Mouse (Mus musculus) thymus, adult 2 months (tissue): ENCODE measurements at regions not wholly inside any gene's neighbourhood (a gene's known extent, or its start where the extent isn't known, plus 50 kb on each side); places are given as distances from the start of the nearest gene placed in this dataset.

ENCODE experiments used
- DNase-seq: peaks from one replicate; pipeline ENCODE4 v3.0.0; 2021
- H3K27ac ChIP-seq: fragments of 200-500 bp; 2 replicates; pipeline ENCODE4 v1.5.1; 2012; ENCODE audit warnings: low read length, control low read depth; ENCODE audit not compliant: control insufficient read depth, insufficient read depth
- H3K27me3 ChIP-seq: fragments of 200-500 bp; 2 replicates; pipeline ENCODE4 v1.6.1; 2012; ENCODE audit warnings: mild to moderate bottlenecking, low read length, moderate library complexity, mixed read lengths; ENCODE audit not compliant: control insufficient read depth, insufficient read depth
- H3K36me3 ChIP-seq: fragments of 200-500 bp; 2 replicates; pipeline ENCODE4 v1.6.1; 2012; ENCODE audit warnings: mild to moderate bottlenecking, low read length, moderate library complexity; ENCODE audit not compliant: control insufficient read depth, insufficient read depth
- H3K4me1 ChIP-seq: fragments of 200-500 bp; replicated peaks from 2 replicates; pipeline ENCODE4 v1.6.1; 2012; ENCODE audit warnings: low read length; ENCODE audit not compliant: control insufficient read depth, insufficient read depth
- H3K4me3 ChIP-seq: fragments of 200-500 bp; 2 replicates; pipeline ENCODE4 v1.5.1; 2012; ENCODE audit warnings: mild to moderate bottlenecking, low read length, control low read depth, moderate library complexity; ENCODE audit not compliant: control insufficient read depth, insufficient read depth
- CTCF ChIP-seq: fragments of 200-500 bp; IDR thresholded peaks from 2 replicates; pipeline ENCODE4 v1.5.1; 2012; ENCODE audit warnings: mild to moderate bottlenecking, control low read depth, low read length, moderate library complexity, borderline replicate concordance; ENCODE audit not compliant: control insufficient read depth, poor library complexity, insufficient read depth; ENCODE audit errors: extremely low read depth
- POLR2A ChIP-seq: fragments of 200-500 bp; IDR thresholded peaks from 2 replicates; pipeline ENCODE4 v1.6.1; 2012; ENCODE audit warnings: mild to moderate bottlenecking, low read length, control low read depth, moderate library complexity; ENCODE audit not compliant: control insufficient read depth, poor library complexity, insufficient read depth; ENCODE audit errors: extremely low read depth
- whole genome bisulfite sequencing: fragments of 180-500 bp; shearing (Covaris S2); methylation state at CpG from one replicate; pipeline ENCODE4 v1.1.7; 2018; 5-methylcytosine and 5-hydroxymethylcytosine counted together

GRCm38 (mm10) chr13:70979344-70979743 lies 137.7 kb upstream of the Adamts16 start:
- WGBS: 85% methylated on average over 1 of the region's 1 CpGs
- no peak for DNase-seq
- no peaks in the 10 kb centered on the region for H3K4me1 ChIP-seq
- no peaks in the 10 kb centered on the region for H3K27me3 ChIP-seq
- H3K4me3 ChIP-seq: no peak overlapping the region
- TF ChIP-seq POLR2A (no peak), CTCF (no peak)
- no peaks in the 10 kb centered on the region for H3K36me3 ChIP-seq
- H3K27ac ChIP-seq: no peak overlapping the region

DNA sequence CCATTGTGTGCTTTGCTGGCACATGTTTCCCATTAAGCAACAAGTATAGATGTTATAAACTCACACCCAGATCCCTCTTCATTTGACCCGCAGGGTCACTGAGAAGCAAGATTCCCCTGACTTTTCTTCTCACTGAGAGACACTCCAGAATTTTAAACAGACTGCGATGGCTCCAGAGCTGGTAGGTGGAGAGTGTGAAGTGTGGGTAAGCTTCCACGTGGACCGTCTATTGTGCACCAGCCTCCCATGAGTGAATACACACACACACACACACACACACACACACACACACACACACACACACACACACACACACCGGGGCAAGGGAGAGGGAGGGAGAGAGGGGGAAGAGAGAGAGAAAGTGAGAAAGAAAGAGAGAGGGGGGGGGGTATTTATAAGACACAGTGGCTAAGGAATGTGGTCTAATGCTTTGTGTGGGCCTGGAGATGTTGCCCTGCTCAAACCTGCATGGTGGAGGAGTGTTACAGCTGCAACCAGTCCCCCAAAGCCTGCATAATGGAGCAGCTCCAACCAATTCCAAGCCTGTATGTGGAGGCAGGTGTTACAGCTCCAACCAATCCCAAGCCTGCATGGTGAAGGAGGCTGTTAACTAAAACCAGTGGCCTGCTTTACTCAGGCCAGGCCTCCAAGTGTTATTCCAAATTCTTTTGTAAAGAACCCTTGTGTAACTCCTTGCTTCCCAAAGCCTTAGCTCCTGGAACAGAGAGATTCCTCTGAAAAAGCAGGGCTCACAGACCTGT lies 137.1 kb upstream of the Adamts16 start:
- no peak for DNase-seq
- no peaks in the 10 kb centered on the region for H3K4me1 ChIP-seq
- TF ChIP-seq CTCF (no peak), POLR2A (no peak)
- no peaks in the 10 kb centered on the region for H3K27me3 ChIP-seq
- 94% methylated on average over 4 of the region's 5 CpGs for WGBS
- H3K27ac ChIP-seq: no peak overlapping the region
- no peak overlapping the region for H3K4me3 ChIP-seq
- H3K36me3 ChIP-seq: no peaks in the 10 kb centered on the region

DNA sequence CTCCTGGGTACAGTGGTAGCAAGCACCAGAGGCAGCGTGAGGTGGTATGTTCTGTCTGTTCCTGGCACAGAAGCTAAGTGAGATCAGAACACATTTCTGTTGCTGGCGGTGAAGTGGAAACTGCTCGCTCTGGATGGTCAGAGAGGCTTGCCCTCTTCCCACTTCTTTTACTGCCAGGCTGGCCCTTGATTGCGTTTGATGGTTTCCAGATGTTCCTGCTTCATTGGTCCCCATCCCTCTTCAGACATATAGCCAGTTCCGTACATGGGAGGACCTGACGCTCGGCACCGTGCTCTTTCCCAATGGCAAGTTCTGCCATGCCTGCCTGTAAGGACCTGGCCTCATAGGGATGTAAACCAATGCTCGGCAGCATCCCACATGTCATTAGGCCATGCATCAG lies 128.0 kb upstream of the Adamts16 start:
- no peak for DNase-seq
- no peak for TF ChIP-seq POLR2A
- TF ChIP-seq CTCF: no peak
- Histone ChIP-seq H3K4me1 (no peaks in the 10 kb centered on the region), H3K27me3 (no peaks in the 10 kb centered on the region), H3K36me3 (no peaks in the 10 kb centered on the region), H3K27ac (no peak overlapping the region), H3K4me3 (no peak overlapping the region)
- WGBS: 95% methylated on average over 9 of the region's 9 CpGs

GRCm38 (mm10) chr13:70967781-70968180 lies 126.2 kb upstream of the Adamts16 start:
- 77% methylated on average over 3 of the region's 3 CpGs for WGBS
- DNase-seq: no peak
- no peaks in the 10 kb centered on the region for H3K36me3 ChIP-seq
- no peak overlapping the region for H3K4me3 ChIP-seq
- no peak overlapping the region for H3K27ac ChIP-seq
- H3K4me1 ChIP-seq: no peaks in the 10 kb centered on the region
- no peak for TF ChIP-seq CTCF
- no peak for TF ChIP-seq POLR2A
- H3K27me3 ChIP-seq: no peaks in the 10 kb centered on the region

- 73% methylated on average over 2 of the region's 2 CpGs for WGBS
- Histone ChIP-seq H3K27me3 (no peaks in the 10 kb centered on the region), H3K4me1 (no peaks in the 10 kb centered on the region), H3K27ac (no peak overlapping the region), H3K4me3 (no peak overlapping the region), H3K36me3 (no peaks in the 10 kb centered on the region)
- no peak for TF ChIP-seq POLR2A
- TF ChIP-seq CTCF: no peak
- no peak for DNase-seq
Measured at GRCm38 (mm10) chr13:70963384-70963783, 121.8 kb upstream of the Adamts16 start.

DNA sequence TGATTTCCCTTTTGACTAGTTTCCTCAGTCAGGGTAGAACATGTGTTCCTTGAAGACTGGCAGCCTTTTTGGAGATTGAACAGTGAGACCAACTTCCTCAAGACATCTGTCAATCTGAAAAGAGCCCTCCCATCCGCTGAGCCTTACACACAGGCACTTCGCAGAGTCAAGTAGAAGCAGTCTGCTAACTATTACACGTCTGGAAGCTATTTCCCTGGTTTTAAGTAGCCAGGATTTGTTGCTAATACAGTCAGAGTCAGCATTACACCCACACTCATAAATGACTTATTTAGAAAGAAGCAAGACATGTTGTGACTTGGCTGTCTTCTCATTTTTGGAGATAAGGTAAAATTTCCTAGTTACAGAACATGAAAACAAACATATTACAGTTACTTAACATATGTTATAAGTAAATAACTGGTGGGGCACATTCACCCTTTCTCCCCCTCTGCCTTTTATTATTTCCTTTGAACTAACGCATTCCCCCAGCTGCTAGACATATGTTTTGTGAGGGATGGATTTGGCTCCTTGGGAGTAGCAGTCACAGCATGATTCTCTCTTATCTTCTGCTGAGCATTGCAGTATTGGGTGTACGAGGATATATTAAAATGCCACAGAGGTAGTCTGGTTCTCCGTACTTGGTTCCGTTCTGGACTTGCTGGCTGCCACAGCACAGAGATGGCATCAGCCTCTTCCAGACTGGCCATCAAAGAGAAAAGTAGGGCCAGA lies 92.9 kb upstream of the Adamts16 start:
- no peak overlapping the region for H3K27ac ChIP-seq
- H3K36me3 ChIP-seq: no peaks in the 10 kb centered on the region
- no peaks in the 10 kb centered on the region for H3K27me3 ChIP-seq
- no peak overlapping the region for H3K4me3 ChIP-seq
- no peak for DNase-seq
- H3K4me1 ChIP-seq: no peaks in the 10 kb centered on the region
- no peak for TF ChIP-seq CTCF
- no peak for TF ChIP-seq POLR2A
- WGBS: 83% methylated on average over 7 of the region's 7 CpGs
